Mouse (Mus musculus) lung, postnatal 36 days (tissue): ENCODE measurements around the gene Mip.
A peak's percentile ranks its signal among the peaks of the same experiment; 100 is the strongest.
"Not testable (repeated sequence)": the region's sequence is repeated elsewhere in the genome, so short reads cannot be mapped to it uniquely, and the experiment has no call there.

ENCODE experiments used
- DNase-seq: peaks from one replicate; pipeline ENCODE4 v3.0.0; 2022; ENCODE audit warnings: mixed read lengths

Mip gene

GRCm38 (mm10) chr10:128212148-128212547, 13.5 kb upstream of the Mip start:
- DNase-seq: no peak

GRCm38 (mm10) chr10:128212871-128213323, 12.7 kb upstream of the Mip start:
- peak; percentile 91 for DNase-seq

GRCm38 (mm10) chr10:128214112-128214511, 11.5 kb upstream of the Mip start:
- not testable (repeated sequence) for DNase-seq

GRCm38 (mm10) chr10:128214981-128215380, 10.7 kb upstream of the Mip start:
- no peak for DNase-seq

GRCm38 (mm10) chr10:128218387-128219117, 7.1 kb upstream of the Mip start:
- no peak for DNase-seq

- DNase-seq: peak; percentile 17
Measured at GRCm38 (mm10) chr10:128221533-128222286, 3.9 kb upstream of the Mip start.

GRCm38 (mm10) chr10:128225064-128225463, 574 bp upstream of the Mip start:
- DNase-seq: no peak

GRCm38 (mm10) chr10:128227592-128227991, 2.0 kb downstream of the Mip start:
- DNase-seq: no peak

- no peak for DNase-seq
Measured at GRCm38 (mm10) chr10:128228009-128228408, 2.4 kb downstream of the Mip start.

- DNase-seq: no peak
Measured at GRCm38 (mm10) chr10:128230582-128230981, 4.9 kb downstream of the Mip start.

- DNase-seq: no peak
Measured at GRCm38 (mm10) chr10:128231146-128231545, 5.5 kb downstream of the Mip start.

- DNase-seq: peak; percentile 85
Measured at GRCm38 (mm10) chr10:128231697-128232419, 6.2 kb downstream of the Mip start, which contains the start of gene Timeless. Gene Timeless, plus strand, starts transcription at chr10:128232065.

GRCm38 (mm10) chr10:128232420-128232985, 6.9 kb downstream of the Mip start:
- peak; percentile 89 for DNase-seq

- no peak for DNase-seq
Measured at GRCm38 (mm10) chr10:128236321-128236720, 10.7 kb downstream of the Mip start.

- peak; percentile 13 for DNase-seq
Measured at GRCm38 (mm10) chr10:128237807-128238480, 12.3 kb downstream of the Mip start.

GRCm38 (mm10) chr10:128239140-128239539, 13.5 kb downstream of the Mip start:
- DNase-seq: no peak

- no peak for DNase-seq
Measured at GRCm38 (mm10) chr10:128240131-128240530, 14.5 kb downstream of the Mip start.

- DNase-seq: no peak
Measured at GRCm38 (mm10) chr10:128243252-128243651, 17.6 kb downstream of the Mip start.

GRCm38 (mm10) chr10:128244121-128244520, 18.5 kb downstream of the Mip start:
- no peak for DNase-seq

- DNase-seq: peak; percentile 73
Measured at GRCm38 (mm10) chr10:128247020-128247732, 21.5 kb downstream of the Mip start.

- DNase-seq: no peak
Measured at GRCm38 (mm10) chr10:128250565-128250964, 24.9 kb downstream of the Mip start.
